Mouse (Mus musculus) neural tube, embryonic 12.5 days (tissue): ENCODE measurements around the gene Scgb1b3. TPM values are rescaled to one million over a fixed set of nuclear protein-coding genes. Genes with fewer than 3 reads are reported as not detected.

Experiments used
- ATAC-seq: fragments of 200-750 bp; cut with Nextera tagmentation; 2 replicates; pipeline ENCODE4 v1.8.0; 2017; ENCODE audit warnings: low read depth, mild to moderate bottlenecking, moderate TSS enrichment, moderate library complexity; ENCODE audit not compliant: low FRiP score
- H3K27ac ChIP-seq: fragments of 300-500 bp; sonication (generic); 2 replicates; pipeline ENCODE4 v1.5.1; 2016
- H3K27me3 ChIP-seq: fragments of 300-500 bp; sonication (generic); replicated peaks from 2 replicates; pipeline ENCODE4 v1.6.1; 2016; ENCODE audit warnings: mild to moderate bottlenecking
- H3K36me3 ChIP-seq: fragments of 300-500 bp; sonication (generic); 2 replicates; pipeline ENCODE4 v1.6.1; 2016; ENCODE audit warnings: mild to moderate bottlenecking
- H3K4me1 ChIP-seq: fragments of 300-500 bp; sonication (generic); 2 replicates; pipeline ENCODE4 v1.6.1; 2016
- H3K4me2 ChIP-seq: fragments of 300-500 bp; sonication (generic); replicated peaks from 2 replicates; pipeline ENCODE4 v1.6.1; 2016; ENCODE audit warnings: mild to moderate bottlenecking
- H3K4me3 ChIP-seq: fragments of 300-500 bp; sonication (generic); 2 replicates; pipeline ENCODE4 v1.5.1; 2016
- H3K9ac ChIP-seq: fragments of 300-500 bp; sonication (generic); 2 replicates; pipeline ENCODE4 v1.6.1; 2016; ENCODE audit warnings: mild to moderate bottlenecking
- H3K9me3 ChIP-seq: fragments of 300-500 bp; sonication (generic); 2 replicates; pipeline ENCODE4 v1.6.1; 2016; ENCODE audit warnings: mild to moderate bottlenecking
- WGBS: fragments of 180-500 bp; shearing (Covaris S2); methylation state at CpG from one replicate; pipeline ENCODE4 v1.1.7; 2016; 5-methylcytosine and 5-hydroxymethylcytosine counted together
- polyA plus RNA-seq: library from polyadenylated mRNA; unstranded; fragments of >200 nt; fragmentation: Nextera tagmentation; extraction: Ambion mirVana; gene quantifications from 2 replicates; pipeline ENCODE4 v1.2.1, GENCODE M21; 2016

Gene Scgb1b3
- polyA plus RNA-seq: not detected in 2 replicates

GRCm38 (mm10) chr7:31375292-31375691, at the start of gene Scgb1b3:
Scgb1b3 (plus strand) TSS chr7:31375592.
- H3K4me1 ChIP-seq: no peaks in the 10 kb centered on the region
- no peak within 1 kb of the TSS for H3K27ac ChIP-seq
- no peaks in the 10 kb centered on the region for H3K36me3 ChIP-seq
- H3K9me3 ChIP-seq: peaks cover 47% of the 10 kb centered on the region
- no peak within 1 kb of the TSS for H3K4me2 ChIP-seq
- no peaks in the 10 kb centered on the region for H3K27me3 ChIP-seq
- no peak within 1 kb of the TSS for H3K9ac ChIP-seq
- ATAC-seq: no peak
- whole genome bisulfite sequencing: 76% methylated on average over 3 of the region's 3 CpGs
- no peak within 1 kb of the TSS for H3K4me3 ChIP-seq

GRCm38 (mm10) chr7:31362022-31362560, 13.3 kb upstream of the Scgb1b3 start, which contains the start of gene Scgb2b3:
Scgb2b3 (minus strand) TSS chr7:31362072.
- Histone ChIP-seq H3K9me3 (peaks cover 64% of the 10 kb centered on the region), H3K4me3 (no peak within 1 kb of the TSS), H3K36me3 (no peaks in the 10 kb centered on the region), H3K4me2 (no peak within 1 kb of the TSS), H3K4me1 (no peaks in the 10 kb centered on the region), H3K27me3 (no peaks in the 10 kb centered on the region), H3K9ac (no peak within 1 kb of the TSS), H3K27ac (no peak within 1 kb of the TSS)
- WGBS: 72% methylated on average over 4 of the region's 4 CpGs
- ATAC-seq: no peak

Other genes starting within 250 kb of the Scgb1b3 start
- 2.5 and 2.8 TPM in 2 replicates for gene Scn1b, start 248.6 kb upstream of the Scgb1b3 start, polyA plus RNA-seq
- gene Gramd1a, start 219.7 kb upstream of the Scgb1b3 start, polyA plus RNA-seq: 207 and 221 TPM in 2 replicates
- not detected in 2 replicates for gene Scgb2b2, start 85.1 kb upstream of the Scgb1b3 start, polyA plus RNA-seq
- not detected in 2 replicates for gene Scgb1b2, start 83.8 kb upstream of the Scgb1b3 start, polyA plus RNA-seq
- not detected in 2 replicates for gene Scgb2b3, start 13.5 kb upstream of the Scgb1b3 start, polyA plus RNA-seq